25 mouse cellular contexts compared by ENCODE assay signal in the genomic region with DNA sequence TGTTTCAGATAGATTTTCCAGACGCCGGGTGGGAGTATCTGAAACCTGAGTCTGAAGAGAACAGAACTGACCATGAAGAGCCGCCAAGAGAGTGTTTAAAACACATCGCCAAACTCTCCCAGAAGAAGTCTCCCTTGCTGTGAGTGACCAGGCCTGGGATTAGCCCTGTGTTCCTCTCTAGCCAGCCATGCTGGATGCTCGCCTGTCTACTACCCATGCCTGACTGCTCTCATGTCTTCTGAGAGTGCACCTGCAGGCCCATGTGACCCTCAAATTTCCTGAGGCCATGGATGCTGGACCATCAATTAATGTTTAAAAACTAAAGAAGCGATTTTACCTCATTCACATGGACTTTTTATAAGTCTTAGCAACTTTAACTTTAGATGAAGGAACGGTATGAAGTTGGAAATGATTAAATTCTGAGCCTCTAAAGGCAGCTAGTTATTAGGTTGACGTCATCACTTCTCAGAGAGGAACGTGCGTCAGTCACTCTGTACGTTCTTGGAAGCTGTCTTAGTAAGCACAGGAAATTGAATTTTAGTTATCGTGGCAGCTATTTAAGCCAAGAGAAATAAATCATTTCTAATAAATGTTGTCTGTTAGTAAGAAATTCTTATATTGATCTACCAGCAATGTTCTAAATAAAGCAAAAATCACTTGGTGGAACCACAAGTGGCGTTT.
"Had no signal": no experiment of that assay in that cellular context is flagged by ENCODE, and none has a peak within 500 bp of the region (broad histone marks: within the 10 kb centered on the region; RNA-seq: fewer than 3 reads in every experiment).

No protein-coding gene starts in this region.

- H3K4me2 ChIP-seq: heart, embryonic 11.5 days; heart, embryonic 13.5 days; heart, embryonic 15.5 days; hindbrain, embryonic 13.5 days; hindbrain, embryonic 15.5 days; limb, embryonic 12.5 days; liver, embryonic 12.5 days had no signal

- H3K27me3 ChIP-seq: heart, embryonic 13.5 days; heart, embryonic 15.5 days; hindbrain, embryonic 13.5 days; hindbrain, embryonic 15.5 days; limb, embryonic 12.5 days; liver, embryonic 12.5 days had no signal

- H3K4me3 ChIP-seq: gastrocnemius, adult 2 months; heart, adult 2 months; heart, embryonic 13.5 days; heart, embryonic 15.5 days; hindbrain, embryonic 13.5 days; hindbrain, embryonic 15.5 days; limb, embryonic 12.5 days; liver, embryonic 12.5 days had no signal

- ATAC-seq: hindbrain, postnatal 0 days; intestine, embryonic 16.5 days; liver, embryonic 12.5 days had no signal

- H3K4me1 ChIP-seq: heart, embryonic 13.5 days; heart, embryonic 15.5 days; hindbrain, embryonic 15.5 days; limb, embryonic 12.5 days; liver, embryonic 12.5 days had no signal

- H3K27ac ChIP-seq: gastrocnemius, adult 2 months; heart, adult 2 months; heart, embryonic 13.5 days; heart, embryonic 15.5 days; hindbrain, embryonic 13.5 days; hindbrain, embryonic 15.5 days; hindbrain, postnatal 0 days; limb, embryonic 12.5 days; liver, embryonic 12.5 days; liver, embryonic 14.5 days had no signal

- H3K9ac ChIP-seq: heart, embryonic 13.5 days; heart, embryonic 15.5 days; hindbrain, embryonic 13.5 days; hindbrain, embryonic 15.5 days; limb, embryonic 12.5 days; liver, embryonic 12.5 days; liver, embryonic 14.5 days had no signal

- H3K36me3 ChIP-seq: heart, embryonic 13.5 days; heart, embryonic 15.5 days; hindbrain, embryonic 13.5 days; hindbrain, embryonic 15.5 days; limb, embryonic 12.5 days; liver, embryonic 12.5 days had no signal

- DNase-seq: gastrocnemius, adult 2 months; gastrocnemius, postnatal 10 days; gastrocnemius, postnatal 36 days; heart, adult 11 months; heart, adult 2 months; heart, postnatal 14 days; heart, postnatal 36 days; kidney, adult 11 months; kidney, adult 2 months; kidney, adult 9 months; kidney, postnatal 10 days; kidney, postnatal 25 days; layer of hippocampus, adult 9-11 months; layer of hippocampus, postnatal 36 days; left cerebral cortex, postnatal 4 days had no signal

- H3K9me3 ChIP-seq: heart, embryonic 13.5 days; heart, embryonic 15.5 days; hindbrain, embryonic 13.5 days; hindbrain, embryonic 15.5 days; limb, embryonic 12.5 days had no signal
